Mouse (Mus musculus) erythroblast, embryonic 14.5 days (primary cell): ENCODE measurements around the gene Nbeal1.

Source experiments
- GATA1 ChIP-seq: IDR thresholded peaks from 2 replicates; pipeline ENCODE4 v1.6.1; 2012; ENCODE audit warnings: low read length, inconsistent platforms, mixed read lengths
- TAL1 ChIP-seq: IDR thresholded peaks from 3 replicates; pipeline ENCODE4 v1.6.1; 2012; ENCODE audit warnings: low read length, inconsistent platforms, mixed read lengths

DNA sequence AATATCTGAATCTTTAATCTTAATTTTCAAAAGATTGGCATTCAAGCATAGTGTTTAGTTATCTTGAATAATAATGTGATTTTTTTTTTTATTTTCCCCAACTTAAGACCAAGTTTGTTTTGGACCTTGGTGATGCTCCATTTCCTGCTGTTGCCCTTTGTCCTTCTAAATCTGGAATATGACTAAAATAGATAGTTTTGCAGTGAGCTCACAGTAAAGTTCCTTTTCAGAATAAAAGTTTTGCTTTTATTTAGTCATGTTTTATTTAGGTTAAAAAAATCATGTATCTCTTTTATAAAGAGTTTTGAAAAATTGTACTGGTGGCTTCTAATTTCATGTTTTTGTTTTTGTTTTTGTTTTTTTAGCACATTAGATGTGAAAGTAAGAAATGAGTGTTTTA lies 8.1 kb downstream of the Nbeal1 start:
- TF ChIP-seq TAL1 (no peak), GATA1 (no peak)
